Mouse (Mus musculus) stomach, postnatal 0 days (tissue): ENCODE results near the gene Natd1. TPM values are rescaled to one million over a fixed set of nuclear protein-coding genes. Genes with fewer than 3 reads are reported as not detected.

Experiments used
- ATAC-seq: fragments of 200-750 bp; cut with Nextera tagmentation; 2 replicates; pipeline ENCODE4 v1.8.0; 2017; ENCODE audit not compliant: low FRiP score, low TSS enrichment
- DNase-seq: peaks from one replicate; pipeline ENCODE4 v3.0.0-alpha.2; 2016; ENCODE audit warnings: low spot score
- H3K27ac ChIP-seq: fragments of 300-500 bp; sonication (generic); replicated peaks from 2 replicates; pipeline ENCODE4 v1.5.1; 2014; ENCODE audit warnings: mild to moderate bottlenecking, control low read depth
- H3K27me3 ChIP-seq: fragments of 300-500 bp; sonication (generic); 2 replicates; pipeline ENCODE4 v1.6.1; 2014; ENCODE audit warnings: low read length; ENCODE audit not compliant: control insufficient read depth, insufficient read depth
- H3K36me3 ChIP-seq: fragments of 300-500 bp; sonication (generic); 2 replicates; pipeline ENCODE4 v1.6.1; 2014; ENCODE audit warnings: low read length, mixed read lengths; ENCODE audit not compliant: control insufficient read depth, insufficient read depth
- H3K4me1 ChIP-seq: fragments of 300-500 bp; sonication (generic); replicated peaks from 2 replicates; pipeline ENCODE4 v1.6.1; 2014; ENCODE audit warnings: antibody characterized with exemption; ENCODE audit not compliant: control insufficient read depth, insufficient read depth
- H3K4me2 ChIP-seq: fragments of 300-500 bp; sonication (generic); replicated peaks from 2 replicates; pipeline ENCODE4 v1.6.1; 2014; ENCODE audit warnings: low read depth, mild to moderate bottlenecking, control low read depth, moderate library complexity
- H3K4me3 ChIP-seq: fragments of 300-500 bp; sonication (generic); 2 replicates; pipeline ENCODE4 v1.5.1; 2014; ENCODE audit warnings: low read depth, low read length, control low read depth
- H3K9ac ChIP-seq: fragments of 300-500 bp; sonication (generic); 2 replicates; pipeline ENCODE4 v1.6.1; 2014; ENCODE audit warnings: mild to moderate bottlenecking, low read length, control low read depth, mixed read lengths
- H3K9me3 ChIP-seq: fragments of 300-500 bp; sonication (generic); 2 replicates; pipeline ENCODE4 v1.6.1; 2016; ENCODE audit warnings: low read length; ENCODE audit not compliant: control insufficient read depth
- CTCF ChIP-seq: IDR thresholded peaks from 2 replicates; pipeline ENCODE4 v1.5.1; 2016; ENCODE audit warnings: antibody characterized with exemption, low read depth, mild to moderate bottlenecking, moderate library complexity
- EP300 ChIP-seq: optimal IDR thresholded peaks from 2 replicates; pipeline ENCODE3; 2016; ENCODE audit warnings: antibody characterized with exemption
- WGBS: fragments of 180-500 bp; shearing (Covaris S2); extraction: QIAGEN DNeasy Blood & Tissue Kit; methylation state at CpG from one replicate; pipeline ENCODE4 v1.1.7; 2014; 5-methylcytosine and 5-hydroxymethylcytosine counted together
- polyA plus RNA-seq: library from polyadenylated mRNA; unstranded; fragments of >200 nt; fragmentation: Nextera tagmentation; extraction: Ambion mirVana; gene quantifications from 2 replicates; pipeline ENCODE4 v1.2.1, GENCODE M21; 2015

Natd1 gene
- polyA plus RNA-seq, 1 experiment from 2014 or later = 6.7 TPM

DNA sequence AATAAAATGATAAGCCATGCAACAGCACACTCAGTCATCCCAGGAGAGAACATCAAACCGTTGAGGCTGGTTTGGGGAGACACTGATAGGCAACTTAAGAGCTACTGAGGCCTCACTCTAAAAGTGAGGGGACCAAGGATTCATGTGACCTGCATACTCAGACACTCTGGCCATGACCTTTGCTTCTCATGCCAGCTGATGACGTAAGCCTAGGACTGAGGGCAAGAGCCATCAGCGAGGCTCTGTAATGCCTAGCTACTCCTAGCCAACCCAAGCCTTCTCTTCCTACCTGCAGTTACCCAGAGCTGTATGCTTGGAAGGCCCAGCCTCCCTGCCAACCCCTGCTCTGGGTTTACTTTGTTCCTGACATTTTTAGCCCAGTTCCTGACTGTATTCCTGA lies 52.6 kb downstream of the Natd1 start:
- H3K27me3 ChIP-seq = no peaks in the 10 kb centered on the region
- DNase-seq (no peak), ATAC-seq (0 out of 2 replicates have a peak, but pooled peaks have one; percentile 22)
- no peaks in the 10 kb centered on the region for H3K4me1 ChIP-seq
- H3K9me3 ChIP-seq = no peaks in the 10 kb centered on the region
- no peak overlapping the region for H3K4me2 ChIP-seq
- no peak overlapping the region for H3K4me3 ChIP-seq
- no peak overlapping the region for H3K9ac ChIP-seq
- TF ChIP-seq EP300 = no peak
- TF ChIP-seq CTCF = no peak
- H3K27ac ChIP-seq = no peak overlapping the region
- peaks cover 25% of the 10 kb centered on the region for H3K36me3 ChIP-seq
- WGBS = 72% methylated on average over 3 of the region's 3 CpGs

GRCm38 (mm10) chr11:60856587-60856986 lies 58.0 kb downstream of the Natd1 start:
- ATAC-seq = no peak
- Histone ChIP-seq H3K4me1 (no peaks in the 10 kb centered on the region), H3K27me3 (no peaks in the 10 kb centered on the region), H3K36me3 (peaks cover 17% of the 10 kb centered on the region), H3K4me2 (no peak overlapping the region), H3K9me3 (no peaks in the 10 kb centered on the region), H3K9ac (no peak overlapping the region), H3K27ac (no peak overlapping the region), H3K4me3 (no peak overlapping the region)
- TF ChIP-seq EP300 (no peak), CTCF (no peak)
- no peak for DNase-seq
- WGBS = 40% methylated on average over 3 of the region's 3 CpGs

Other genes with a start within 250 kb of the Natd1 start
- 13.6 and 14.4 TPM in 2 replicates for gene Llgl1, start 215.0 kb downstream of the Natd1 start, polyA plus RNA-seq
- 51.1 and 54.1 TPM in 2 replicates for gene Flii, start 187.5 kb downstream of the Natd1 start, polyA plus RNA-seq
- gene Mief2, start 186.4 kb downstream of the Natd1 start, polyA plus RNA-seq = 8.5 and 9.8 TPM in 2 replicates
- 4.3 and 4.7 TPM in 2 replicates for gene Top3a, start 137.4 kb downstream of the Natd1 start, polyA plus RNA-seq
- gene Smcr8, start 137.2 kb downstream of the Natd1 start, polyA plus RNA-seq = 1.7 and 1.9 TPM in 2 replicates
- gene Shmt1, start 103.0 kb downstream of the Natd1 start, polyA plus RNA-seq = 29.1 and 30.9 TPM in 2 replicates
- 28.0 and 28.1 TPM in 2 replicates for gene Dhrs7b, start 84.1 kb downstream of the Natd1 start, polyA plus RNA-seq
- gene Tmem11, start 35.5 kb downstream of the Natd1 start, polyA plus RNA-seq = 39.8 and 42.1 TPM in 2 replicates
- gene Map2k3, start 17.3 kb upstream of the Natd1 start, polyA plus RNA-seq = 105 and 108 TPM in 2 replicates
- 0.59 and 0.77 TPM in 2 replicates for gene Kcnj12, start 107.8 kb upstream of the Natd1 start, polyA plus RNA-seq
- gene Tnfrsf13b, start 212.0 kb upstream of the Natd1 start, polyA plus RNA-seq = 1.9 and 2.6 TPM in 2 replicates